Mouse (Mus musculus): Measurements from ENCODE around the gene Arhgap44.

- no peak for TF ChIP-seq POLR2A (IDR thresholded peaks at IDR 0.05; ENCODE audit: low read depth, low read length)
- TF ChIP-seq CTCF (IDR thresholded peaks at IDR 0.05; ENCODE audit: extremely low read depth, insufficient read length, insufficient replicate concordance, low read depth, low read length), result no peak
Measured at GRCm38 (mm10) chr11:65055596-65055995, 107.2 kb downstream of the Arhgap44 start.
